Mouse (Mus musculus) thymus, postnatal 4 days (tissue): ENCODE data around the gene Vmac.

Source experiments
- DNase-seq: peaks from one replicate; pipeline ENCODE4 v3.0.0; 2021

Gene Vmac

GRCm38 (mm10) chr17:56738221-56738620 is 20.4 kb upstream of the Vmac start:
- DNase-seq: no peak

GRCm38 (mm10) chr17:56736534-56736933 is 18.7 kb upstream of the Vmac start:
- peak; percentile 63 for DNase-seq

GRCm38 (mm10) chr17:56729656-56730055 is 11.8 kb upstream of the Vmac start:
- no peak for DNase-seq

GRCm38 (mm10) chr17:56729151-56729550 is 11.3 kb upstream of the Vmac start:
- no peak for DNase-seq

GRCm38 (mm10) chr17:56728117-56728516 is 10.3 kb upstream of the Vmac start:
- DNase-seq: no peak

- DNase-seq: peak; percentile 49
Observed at GRCm38 (mm10) chr17:56727659-56728058, 9.8 kb upstream of the Vmac start.

- no peak for DNase-seq
Observed at GRCm38 (mm10) chr17:56727029-56727649, 9.3 kb upstream of the Vmac start.

GRCm38 (mm10) chr17:56723419-56724161 is 5.8 kb upstream of the Vmac start:
- DNase-seq: no peak

- no peak for DNase-seq
Observed at GRCm38 (mm10) chr17:56722441-56722840, 4.6 kb upstream of the Vmac start.

- peak; percentile 99 for DNase-seq
Observed at GRCm38 (mm10) chr17:56716655-56717362, 1.0 kb downstream of the Vmac start.

GRCm38 (mm10) chr17:56715914-56716654 is 1.7 kb downstream of the Vmac start:
- no peak for DNase-seq

- peak; percentile 30 for DNase-seq
Observed at GRCm38 (mm10) chr17:56715360-56715759, 2.5 kb downstream of the Vmac start.

GRCm38 (mm10) chr17:56709708-56710107 is 8.1 kb downstream of the Vmac start:
- no peak for DNase-seq

- no peak for DNase-seq
Observed at GRCm38 (mm10) chr17:56708692-56709091, 9.1 kb downstream of the Vmac start.

- DNase-seq: no peak
Observed at GRCm38 (mm10) chr17:56706515-56706914, 11.3 kb downstream of the Vmac start.

GRCm38 (mm10) chr17:56703038-56703437 is 14.8 kb downstream of the Vmac start:
- no peak for DNase-seq

GRCm38 (mm10) chr17:56700451-56700850 is 17.4 kb downstream of the Vmac start:
- DNase-seq: no peak

GRCm38 (mm10) chr17:56693851-56694310 is 23.9 kb downstream of the Vmac start:
- DNase-seq: no peak

- no peak for DNase-seq
Observed at GRCm38 (mm10) chr17:56693395-56693794, 24.4 kb downstream of the Vmac start.

- DNase-seq: no peak
Observed at GRCm38 (mm10) chr17:56688689-56689088, 29.1 kb downstream of the Vmac start.

- DNase-seq: no peak
Observed at GRCm38 (mm10) chr17:56688045-56688444, 29.8 kb downstream of the Vmac start.

- no peak for DNase-seq
Observed at GRCm38 (mm10) chr17:56686801-56687200, 31.0 kb downstream of the Vmac start.

GRCm38 (mm10) chr17:56684649-56685048 is 33.2 kb downstream of the Vmac start:
- no peak for DNase-seq
